Mouse (Mus musculus): ENCODE data around the gene Ntrk3.

DNA sequence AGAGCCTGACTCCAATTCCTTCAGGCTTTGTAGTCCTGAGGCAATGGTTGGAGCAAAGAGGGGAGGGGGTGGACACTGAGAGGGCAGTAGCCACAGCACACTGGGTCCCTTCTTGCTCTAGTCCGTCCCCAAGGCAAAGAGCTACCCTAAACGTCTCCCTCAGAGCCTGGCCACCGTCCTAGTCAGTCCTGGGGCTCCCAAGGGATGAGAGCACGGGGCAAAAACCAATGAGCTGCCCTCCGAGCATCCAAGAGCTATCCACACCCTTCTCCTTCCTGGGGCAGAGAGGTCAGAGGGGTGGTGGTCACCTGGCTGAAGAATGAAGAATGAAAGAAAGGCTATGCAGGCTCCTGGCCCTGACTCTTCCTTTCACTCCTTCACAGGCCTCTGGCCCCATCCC lies 161.6 kb downstream of the Ntrk3 start:
- TF ChIP-seq POLR2A (IDR thresholded peaks at IDR 0.05; ENCODE audit: control insufficient read depth, low read depth, low read length) = no peak
- no peak for TF ChIP-seq CTCF (IDR thresholded peaks at IDR 0.05; ENCODE audit: control insufficient read depth, insufficient read depth, insufficient replicate concordance, low read depth, low read length)

Data from testis, adult 2 months (tissue).